Mouse (Mus musculus) liver, adult 2 months (tissue): ENCODE data around the gene Olfm2. TPM values are rescaled to one million over a fixed set of nuclear protein-coding genes. Genes with fewer than 3 reads are reported as not detected.

Experiments
- DNase-seq: peaks from one replicate; pipeline ENCODE4 v3.0.0-alpha.2; 2011; ENCODE audit warnings: low read depth, low spot score; ENCODE audit errors: extremely low read depth
- H3K27ac ChIP-seq: fragments of 200-500 bp; replicated peaks from 2 replicates; pipeline ENCODE4 v1.5.1; 2012; ENCODE audit warnings: low read depth, mild to moderate bottlenecking, control low read depth, inconsistent platforms, low read length; ENCODE audit not compliant: insufficient read depth
- H3K27me3 ChIP-seq: fragments of 200-500 bp; 2 replicates; pipeline ENCODE4 v1.6.1; 2012; ENCODE audit warnings: mild to moderate bottlenecking, moderate library complexity, low read length, inconsistent platforms; ENCODE audit not compliant: control insufficient read depth, insufficient read depth
- H3K36me3 ChIP-seq: fragments of 200-500 bp; 2 replicates; pipeline ENCODE4 v1.6.1; 2012; ENCODE audit warnings: low read length, inconsistent platforms; ENCODE audit not compliant: control insufficient read depth, insufficient read depth
- H3K4me1 ChIP-seq: fragments of 200-500 bp; 2 replicates; pipeline ENCODE4 v1.6.1; 2011; ENCODE audit warnings: low read length; ENCODE audit not compliant: control insufficient read depth, insufficient read depth
- H3K4me3 ChIP-seq: fragments of 200-500 bp; 2 replicates; pipeline ENCODE4 v1.5.1; 2011; ENCODE audit warnings: low read depth, mild to moderate bottlenecking, control low read depth, low read length, moderate library complexity; ENCODE audit not compliant: insufficient read depth
- H3K79me2 ChIP-seq: fragments of 200-500 bp; 2 replicates; pipeline ENCODE4 v1.6.1; 2012; ENCODE audit warnings: inconsistent platforms, mild to moderate bottlenecking, low read length, moderate library complexity; ENCODE audit not compliant: control insufficient read depth, insufficient read depth
- H3K9ac ChIP-seq: fragments of 200-500 bp; 2 replicates; pipeline ENCODE4 v1.6.1; 2012; ENCODE audit warnings: low read depth, mild to moderate bottlenecking, control low read depth, inconsistent platforms, low read length
- CTCF ChIP-seq: fragments of 200-500 bp; IDR thresholded peaks from 2 replicates; pipeline ENCODE4 v1.5.1; 2011; ENCODE audit warnings: low read depth, low read length, control low read depth
- POLR2A ChIP-seq: fragments of 200-500 bp; IDR thresholded peaks from 2 replicates; pipeline ENCODE4 v1.6.1; 2011; ENCODE audit warnings: low read length, control low read depth; ENCODE audit not compliant: insufficient read depth; ENCODE audit errors: extremely low read depth
- WGBS: fragments of 180-500 bp; shearing (Covaris S2); methylation state at CpG from one replicate; pipeline ENCODE4 v1.1.7; 2018; 5-methylcytosine and 5-hydroxymethylcytosine counted together
- polyA plus RNA-seq: library from polyadenylated mRNA; depleted of rRNA; stranded (reverse); fragments of >200 nt; gene quantifications from 2 replicates; pipeline ENCODE4 v1.2.3, GENCODE M21; 2012; rRNA removed
- total RNA-seq: library from RNA; depleted of rRNA; stranded (reverse); fragments of >200 nt; gene quantifications from 2 replicates; pipeline ENCODE4 v1.2.3, GENCODE M21; 2014; rRNA removed

Olfm2 gene
- total RNA-seq (0.09 and 0.34 TPM in 2 replicates), polyA plus RNA-seq (0.14 and 0.72 TPM in 2 replicates)

- TF ChIP-seq CTCF (no peak), POLR2A (no peak)
- no peaks in the 10 kb centered on the region for H3K36me3 ChIP-seq
- no peaks in the 10 kb centered on the region for H3K79me2 ChIP-seq
- H3K27ac ChIP-seq = no peak within 1 kb of the TSS
- peaks cover 10% of the 10 kb centered on the region for H3K4me1 ChIP-seq
- H3K9ac ChIP-seq = peak within 1 kb of the TSS; percentile 52
- peak within 1 kb of the TSS; percentile 46 for H3K4me3 ChIP-seq
- H3K27me3 ChIP-seq = no peaks in the 10 kb centered on the region
- no peak for DNase-seq
- WGBS = 2% methylated on average over 48 of the region's 50 CpGs
Measured at GRCm38 (mm10) chr9:20746017-20746660, at the start of gene Olfm2. Gene Olfm2 (minus strand): TSS chr9:20746349.

- TF ChIP-seq POLR2A (no peak), CTCF (no peak)
- no peak overlapping the region for H3K27ac ChIP-seq
- 58% methylated on average over 7 of the region's 7 CpGs for WGBS
- H3K27me3 ChIP-seq = no peaks in the 10 kb centered on the region
- H3K36me3 ChIP-seq = no peaks in the 10 kb centered on the region
- no peak overlapping the region for H3K4me3 ChIP-seq
- DNase-seq = peak; percentile 32
- H3K9ac ChIP-seq = no peak overlapping the region
- peaks cover 17% of the 10 kb centered on the region for H3K4me1 ChIP-seq
- H3K79me2 ChIP-seq = no peaks in the 10 kb centered on the region
Measured at GRCm38 (mm10) chr9:20794108-20794806, 48.1 kb upstream of the Olfm2 start.

GRCm38 (mm10) chr9:20790345-20790744, 44.2 kb upstream of the Olfm2 start:
- Histone ChIP-seq H3K36me3 (no peaks in the 10 kb centered on the region), H3K4me3 (no peak overlapping the region), H3K79me2 (no peaks in the 10 kb centered on the region), H3K4me1 (peaks cover 18% of the 10 kb centered on the region), H3K27me3 (no peaks in the 10 kb centered on the region), H3K9ac (no peak overlapping the region), H3K27ac (peak overlapping the region; percentile 68)
- 92% methylated on average over 3 of the region's 3 CpGs for WGBS
- no peak for DNase-seq
- TF ChIP-seq POLR2A = no peak
- no peak for TF ChIP-seq CTCF

GRCm38 (mm10) chr9:20789651-20790050, 43.5 kb upstream of the Olfm2 start:
- Histone ChIP-seq H3K4me1 (peaks cover 18% of the 10 kb centered on the region), H3K4me3 (no peak overlapping the region), H3K9ac (no peak overlapping the region), H3K27ac (peak overlapping the region; percentile 68), H3K36me3 (no peaks in the 10 kb centered on the region), H3K27me3 (no peaks in the 10 kb centered on the region), H3K79me2 (no peaks in the 10 kb centered on the region)
- peak; percentile 98 for DNase-seq
- 29% methylated on average over 3 of the region's 4 CpGs for WGBS
- TF ChIP-seq CTCF (no peak), POLR2A (no peak)

GRCm38 (mm10) chr9:20787992-20788391, 41.8 kb upstream of the Olfm2 start:
- Histone ChIP-seq H3K27ac (no peak overlapping the region), H3K36me3 (no peaks in the 10 kb centered on the region), H3K79me2 (no peaks in the 10 kb centered on the region), H3K9ac (no peak overlapping the region), H3K4me1 (peaks cover 18% of the 10 kb centered on the region), H3K27me3 (no peaks in the 10 kb centered on the region), H3K4me3 (no peak overlapping the region)
- TF ChIP-seq CTCF (no peak), POLR2A (no peak)
- no peak for DNase-seq
- 76% methylated on average over 8 of the region's 8 CpGs for WGBS

- no peaks in the 10 kb centered on the region for H3K79me2 ChIP-seq
- no peak for DNase-seq
- WGBS = 87% methylated on average over 6 of the region's 6 CpGs
- H3K4me3 ChIP-seq = no peak overlapping the region
- peaks cover 20% of the 10 kb centered on the region for H3K4me1 ChIP-seq
- no peaks in the 10 kb centered on the region for H3K27me3 ChIP-seq
- TF ChIP-seq CTCF = no peak
- H3K9ac ChIP-seq = no peak overlapping the region
- H3K36me3 ChIP-seq = no peaks in the 10 kb centered on the region; the same call in 1 of the 2 replicates
- no peak overlapping the region for H3K27ac ChIP-seq
Measured at GRCm38 (mm10) chr9:20785055-20785454, 38.9 kb upstream of the Olfm2 start.
